Mouse (Mus musculus) gastrocnemius, postnatal 36 days (tissue): Measurements from ENCODE around the gene Tcp1. TPM values are rescaled to one million over a fixed set of nuclear protein-coding genes. Genes with fewer than 3 reads are reported as not detected.
"Not testable (repeated sequence)": the region's sequence is repeated elsewhere in the genome, so short reads cannot be mapped to it uniquely, and the experiment has no call there.

ENCODE experiments used
- DNase-seq, 2 experiments: peaks; one replicate each; pipeline ENCODE4 v3.0.0; 2022
- intact Hi-C: fragments of 180-260 bp; cut with DNase I; formaldehyde crosslinking; loops from one replicate; pipeline ENCODE4 v1.15.1; 2025
- long read RNA-seq, 2 experiments: library from polyadenylated mRNA; stranded (forward); transcript quantifications; one replicate each; pipeline ENCODE4 v2.0.0; 2021
- total RNA-seq, 2 experiments: library from RNA; stranded (reverse); gene quantifications; 2 replicates each; pipeline ENCODE4 v1.2.3; 2021

The Tcp1 gene
- 100 to 1,000 TPM; 149 to 172 TPM for total RNA-seq
- long read RNA-seq, experiment 1, transcript Tcp1-209 (12 exons, 2,446 nt), result major isoform, 111 of 168 reads
- long read RNA-seq, experiment 1, partial matches to known transcripts, result 47 of 168 reads
- long read RNA-seq, experiment 1, other reads (novel, unspliced or antisense), result 5 of 168 reads
- long read RNA-seq, experiment 2, transcript Tcp1-209 (12 exons, 2,446 nt), result major isoform, 129 of 222 reads
- long read RNA-seq, experiment 2, transcript Tcp1-207 (3 exons, 614 nt), result minor isoform, 5 of 222 reads
- long read RNA-seq, experiment 2, partial matches to known transcripts, result 80 of 222 reads
- long read RNA-seq, experiment 2, other reads (novel, unspliced or antisense), result 6 of 222 reads

DNA sequence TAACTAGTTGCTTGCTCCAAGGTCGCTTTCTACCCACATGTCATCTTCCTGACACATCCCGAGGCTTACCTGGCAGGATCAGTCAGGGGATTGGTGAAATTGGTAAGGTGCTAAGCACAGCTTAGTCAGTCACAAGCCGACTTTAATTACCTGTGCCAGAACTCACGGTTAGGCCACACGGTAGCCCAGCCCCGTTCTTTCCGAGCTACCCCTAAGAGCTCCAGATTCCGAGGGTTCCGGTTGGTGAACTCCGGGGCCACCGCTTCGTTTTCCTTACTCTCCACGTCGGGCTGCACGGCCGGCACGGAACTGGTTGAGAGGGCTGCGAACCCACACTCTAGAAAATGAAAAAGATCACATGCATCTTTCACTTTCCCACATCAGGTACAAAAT is at the start of gene Tcp1:
TSS of gene Tcp1 (plus strand) at position 214 of the 393 bp plus-strand sequence.
- intact Hi-C loops, result loop anchor here (5.0 kb wide), 2 partner anchors 62 to 77 kb away; partner anchors contain the start of gene Wtap
- DNase-seq, result no peak

DNA sequence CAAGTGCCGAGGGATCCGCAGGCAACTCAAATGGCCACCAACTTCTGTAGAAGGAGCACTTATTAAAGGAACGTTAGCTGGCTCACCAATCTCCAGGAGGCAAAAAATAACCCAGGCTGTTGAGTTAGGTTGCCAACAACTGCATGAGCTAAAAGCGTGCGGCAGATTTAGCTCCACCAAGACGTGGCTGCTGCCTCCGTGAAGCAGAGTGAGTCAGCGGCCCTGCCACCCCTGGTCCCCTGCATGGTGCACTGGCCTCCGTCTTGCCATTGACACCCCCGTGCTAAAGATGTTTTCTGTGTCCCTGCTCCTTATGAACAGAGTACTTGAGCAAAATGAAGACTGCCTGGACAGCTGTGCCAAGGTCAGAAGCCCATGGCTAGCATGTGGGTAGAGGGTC is 48.6 kb upstream of the Tcp1 start:
- DNase-seq, result peak in 1 of 2 experiments; percentile 37
- intact Hi-C loops, result no loop called here

DNA sequence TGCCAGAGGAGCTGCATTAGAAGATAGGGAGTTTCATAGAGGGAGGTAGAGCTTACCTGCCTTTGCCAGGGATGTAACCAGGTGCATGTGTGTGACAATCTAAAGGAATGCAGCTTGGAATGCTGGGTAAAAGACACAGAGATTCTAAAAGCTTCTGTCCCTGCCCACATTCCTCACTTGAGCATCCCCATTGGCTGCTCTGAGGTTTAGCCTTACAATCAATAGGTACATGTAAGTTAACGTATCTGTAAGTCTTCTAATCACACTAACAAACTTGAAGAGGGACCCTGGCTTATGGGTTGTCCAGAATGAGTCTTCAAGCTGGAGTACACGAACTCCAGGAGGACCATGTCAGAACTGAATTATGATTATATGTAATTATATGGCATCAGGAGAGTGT is 47.5 kb upstream of the Tcp1 start, which contains the start of gene Mas1:
TSS of gene Mas1 (minus strand) at position 101 of the 400 bp plus-strand sequence.
- DNase-seq, result no peak
- intact Hi-C loops, result no loop called here

DNA sequence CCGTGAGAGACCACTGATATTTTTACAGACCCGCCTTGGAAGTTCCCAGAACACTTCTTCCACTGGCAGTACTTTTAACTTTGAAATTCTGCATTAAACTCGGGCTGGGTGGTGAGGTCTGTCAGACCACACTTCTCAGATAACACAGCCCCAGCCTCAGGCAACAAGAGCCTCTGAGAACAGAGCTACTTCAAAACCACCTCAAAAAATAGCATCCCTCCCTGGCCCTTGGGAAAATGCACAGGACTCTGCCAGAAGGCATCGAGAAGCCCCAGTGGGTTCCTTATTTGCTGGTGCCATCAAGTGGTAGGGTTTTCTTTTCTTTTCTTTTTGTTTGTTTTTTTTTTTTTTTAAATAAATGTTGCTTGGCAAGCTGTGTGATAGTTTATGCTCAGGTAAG is 46.9 kb upstream of the Tcp1 start:
- intact Hi-C loops, result no loop called here
- no peak for DNase-seq

DNA sequence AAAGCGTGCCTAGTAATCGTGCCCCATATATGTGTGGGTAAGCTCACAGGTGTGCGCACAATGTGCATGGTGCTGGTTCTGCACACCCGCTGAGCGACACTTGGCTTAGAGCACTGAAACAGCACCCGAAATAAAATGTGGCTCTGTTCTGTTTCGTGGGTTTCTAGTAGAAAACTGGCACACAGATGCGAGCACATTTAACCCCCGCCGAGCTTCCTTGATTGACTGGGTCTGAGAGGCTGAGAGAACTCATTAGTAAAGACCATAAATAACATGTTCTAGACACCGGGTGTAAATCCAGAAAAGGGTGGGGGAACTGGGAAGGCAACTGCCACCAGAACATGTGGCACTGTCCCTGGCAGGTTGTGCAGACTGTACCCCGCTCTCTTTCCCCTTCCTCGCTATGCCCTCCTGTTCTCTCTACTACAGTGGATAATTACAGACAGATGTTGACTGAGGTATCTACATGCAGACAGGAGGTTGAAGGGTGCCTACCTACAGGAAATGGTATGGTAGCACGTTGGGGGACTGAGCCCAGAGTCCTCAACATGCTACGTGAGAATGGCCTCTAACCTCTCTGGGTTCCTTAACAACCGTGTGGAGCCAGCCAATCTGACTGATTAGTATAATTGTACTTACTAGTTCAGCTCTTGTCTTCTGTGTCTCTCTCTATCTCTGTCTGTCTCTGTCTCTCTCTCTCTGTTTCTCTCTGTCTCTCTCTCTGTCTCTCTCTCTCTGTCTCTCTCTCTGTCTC is 43.0 kb upstream of the Tcp1 start:
- intact Hi-C loops, result no loop called here
- DNase-seq, result no peak

DNA sequence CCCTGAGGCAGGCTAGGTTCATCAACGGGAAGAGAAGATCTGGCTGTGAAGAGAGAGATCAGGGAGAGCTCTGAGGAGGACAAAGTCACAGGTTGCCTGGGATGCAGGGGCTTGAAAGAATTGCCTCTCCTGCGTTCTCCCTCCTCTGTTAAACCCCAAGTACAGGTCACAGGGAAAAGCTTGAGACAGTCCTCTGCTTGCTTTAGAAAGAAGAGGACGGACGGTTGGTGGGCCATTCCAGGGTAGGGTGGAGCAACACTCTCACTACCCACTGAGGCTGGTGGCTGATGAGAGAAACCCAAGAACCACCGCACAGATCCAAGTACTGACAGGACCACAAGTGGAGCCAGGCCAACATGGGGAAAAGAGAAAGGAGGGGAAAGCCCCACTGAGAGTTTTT is 39.8 kb upstream of the Tcp1 start, which contains the start of gene Mrgprh:
TSS of gene Mrgprh (plus strand) at position 301 of the 400 bp plus-strand sequence.
- DNase-seq, result no peak
- intact Hi-C loops, result no loop called here

DNA sequence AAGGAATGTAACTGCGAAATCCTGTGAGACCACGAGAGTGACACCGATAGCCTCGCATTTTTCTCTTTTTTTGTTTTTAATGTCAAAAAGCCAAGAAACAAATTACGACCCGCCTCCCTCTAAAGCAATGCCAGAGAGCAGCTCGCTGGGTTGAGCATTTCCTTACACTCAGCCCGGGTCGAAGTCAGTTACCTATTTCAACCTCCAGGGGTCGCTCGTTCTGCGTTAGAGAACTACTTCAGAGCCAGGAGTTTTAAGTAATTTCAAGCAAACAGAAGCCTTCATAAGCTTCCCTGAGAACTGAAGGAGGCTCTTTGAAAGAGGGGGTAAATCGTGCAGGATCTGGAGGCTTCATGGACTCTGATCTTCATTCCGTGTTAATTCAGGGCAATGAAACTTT is 35.3 kb upstream of the Tcp1 start:
- peak; percentile 70 to 73 for DNase-seq
- intact Hi-C loops, result loop anchor here (1.0 to 5.0 kb wide), 2 partner anchors 57 to 116 kb away; no protein-coding TSS in a partner anchor

DNA sequence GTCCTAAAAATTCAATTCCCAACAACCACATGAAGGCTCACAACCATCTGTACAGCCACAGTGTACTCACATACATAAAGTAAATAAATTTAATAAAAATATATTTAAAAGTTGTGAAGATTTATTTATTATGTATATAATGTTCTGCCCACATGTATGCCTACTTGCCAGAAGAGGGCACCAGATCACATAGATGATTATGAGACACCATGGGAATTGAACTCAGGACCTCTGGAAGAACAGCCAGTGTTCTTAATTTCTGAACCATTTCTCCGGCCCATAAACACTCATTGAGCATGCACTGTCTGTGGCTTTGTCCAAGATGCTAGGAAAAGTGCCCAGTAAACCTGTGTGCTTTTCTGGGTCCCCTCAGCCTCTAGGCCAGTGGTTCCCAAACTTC is 34.3 kb upstream of the Tcp1 start:
- no peak for DNase-seq
- intact Hi-C loops, result loop anchor here (5.0 kb wide), 1 partner anchor 56 kb away; no protein-coding TSS in a partner anchor

DNA sequence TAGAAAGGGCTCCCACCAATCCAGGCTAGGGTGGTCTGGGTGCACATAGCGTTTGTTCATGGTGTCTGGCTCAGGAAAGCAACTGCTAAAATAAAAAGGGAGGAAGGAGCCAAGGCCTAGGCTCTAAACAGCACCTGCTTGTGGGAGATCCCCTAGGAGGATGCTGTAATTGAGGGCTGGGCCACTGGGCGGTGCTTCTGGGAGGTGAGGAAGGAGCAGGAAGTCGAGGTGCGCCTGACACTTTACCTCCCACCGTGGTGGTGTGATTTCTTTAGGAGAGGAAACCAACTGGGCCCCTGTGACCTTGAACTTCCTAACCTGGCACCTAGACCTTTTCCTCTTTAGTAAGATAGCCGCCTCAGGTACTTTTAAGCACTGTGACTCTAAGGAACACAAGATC is 28.9 kb upstream of the Tcp1 start:
- intact Hi-C loops, result no loop called here
- DNase-seq, result no peak

DNA sequence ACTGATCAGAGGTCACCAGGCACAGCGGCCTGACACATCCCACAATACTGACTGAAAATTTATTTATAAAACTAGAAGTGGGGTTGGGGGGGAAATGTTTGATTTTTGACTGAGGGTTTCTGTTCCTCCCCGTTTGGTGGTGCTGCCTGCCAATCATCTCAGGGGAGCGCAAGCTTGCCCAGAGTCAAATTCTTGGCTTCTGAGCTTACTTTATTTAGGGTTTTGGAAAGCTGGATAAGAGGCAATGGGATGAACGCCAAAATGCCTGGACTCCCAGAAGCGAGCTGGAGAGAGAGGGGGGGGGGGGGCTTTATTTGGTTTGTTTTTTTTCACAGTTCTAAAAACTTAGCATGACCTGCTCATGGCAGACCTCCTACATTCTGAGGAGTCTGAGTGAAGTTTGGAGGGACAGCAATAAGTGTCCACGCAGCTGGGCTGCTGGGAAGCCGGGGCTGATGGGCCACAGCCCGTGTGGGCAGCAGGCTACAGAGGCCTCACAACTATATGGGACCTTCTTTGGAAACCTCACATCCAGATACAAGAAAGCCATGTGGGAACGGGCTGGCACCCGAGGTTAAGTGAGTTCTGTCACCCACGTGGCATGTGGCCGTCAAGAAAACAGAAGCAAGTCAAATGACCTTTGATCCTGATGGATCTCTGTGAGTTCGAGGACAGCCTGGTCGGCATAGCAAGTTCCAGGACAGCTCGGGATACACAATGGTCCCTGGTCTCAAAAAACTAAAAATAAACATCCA is 28.3 kb upstream of the Tcp1 start:
- no peak for DNase-seq
- intact Hi-C loops, result no loop called here

DNA sequence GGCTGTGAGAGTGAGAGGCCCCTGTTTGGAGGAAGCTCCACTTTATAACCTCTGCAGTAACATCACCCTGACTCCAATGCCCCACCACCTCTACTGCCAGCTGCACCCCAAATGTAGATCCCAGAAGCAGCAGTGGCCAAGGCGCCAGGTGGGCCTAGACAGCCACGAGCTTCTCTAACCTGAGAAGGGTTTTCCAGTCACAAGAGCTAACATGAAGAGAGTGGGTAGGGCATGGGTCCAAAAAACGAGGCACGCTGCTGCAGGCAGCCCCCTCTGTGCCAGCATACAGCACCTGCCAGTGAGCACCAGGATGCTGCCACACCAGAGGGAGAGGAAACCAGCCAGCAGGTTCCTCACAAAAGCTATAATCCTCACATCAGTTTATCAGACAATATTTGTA is 24.4 kb upstream of the Tcp1 start:
- no peak for DNase-seq
- intact Hi-C loops, result no loop called here

DNA sequence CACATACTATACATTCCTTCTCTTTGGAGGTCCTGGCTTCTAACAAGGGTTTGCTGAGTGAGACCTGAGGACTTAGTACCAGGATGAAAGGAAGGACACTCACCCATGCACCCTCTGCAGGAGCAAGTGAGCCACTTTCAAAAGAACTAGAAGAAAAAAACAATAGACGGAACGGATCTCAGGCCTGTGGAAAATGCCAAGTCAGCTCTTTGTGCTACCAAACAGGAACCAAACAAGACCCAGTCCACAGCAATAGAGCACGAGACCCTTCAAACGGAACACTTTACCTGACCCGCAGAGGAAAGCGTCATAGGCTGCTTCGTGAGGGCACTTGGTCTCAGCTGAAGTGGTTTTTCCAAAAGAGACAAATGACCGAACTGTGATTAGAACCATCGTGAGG is 23.5 kb upstream of the Tcp1 start:
- no peak for DNase-seq
- intact Hi-C loops, result no loop called here

DNA sequence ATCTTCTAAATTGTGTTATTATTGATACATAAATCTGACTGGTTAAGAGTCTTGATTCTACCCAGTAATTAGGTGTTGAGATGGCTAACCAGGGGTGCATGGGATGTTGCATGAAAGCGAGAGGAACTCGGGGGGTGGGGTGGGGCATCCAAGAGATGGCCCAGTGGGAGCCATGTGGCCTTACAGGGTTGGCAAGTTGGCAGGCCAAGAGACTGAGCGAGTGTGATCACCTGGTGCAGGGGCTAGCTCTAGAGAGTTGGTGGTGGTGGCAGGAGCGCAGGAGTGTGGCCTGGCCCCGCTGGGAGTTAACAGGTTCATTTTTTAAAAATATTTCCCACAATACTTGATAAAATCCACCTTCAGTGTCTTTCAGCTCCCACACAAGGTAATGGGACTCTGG is 17.8 kb upstream of the Tcp1 start:
- intact Hi-C loops, result no loop called here

DNA sequence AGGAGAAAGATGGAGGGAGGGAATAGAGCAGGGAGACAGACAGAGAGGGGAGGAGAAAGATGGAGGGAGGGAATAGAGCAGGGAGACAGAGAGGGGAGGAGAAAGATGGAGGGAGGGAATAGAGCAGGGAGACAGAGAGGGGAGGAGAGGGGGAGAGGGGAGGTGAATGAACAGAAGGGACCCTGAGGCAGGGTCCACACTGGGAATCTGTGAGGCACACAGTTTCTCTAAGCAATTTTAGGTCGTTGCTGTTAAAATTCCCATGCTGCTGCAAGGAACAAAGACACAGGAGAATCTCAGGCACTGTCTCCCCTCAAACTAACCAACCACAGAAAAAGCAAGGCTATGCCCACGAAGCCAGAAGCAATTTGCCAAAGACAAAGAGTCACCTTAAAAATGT is 16.9 kb upstream of the Tcp1 start:
- DNase-seq, intact Hi-C loops: not testable (repeated sequence)

More for the DNA sequence above, 17.8 kb upstream of the Tcp1 start:
- DNase-seq, result no peak

DNA sequence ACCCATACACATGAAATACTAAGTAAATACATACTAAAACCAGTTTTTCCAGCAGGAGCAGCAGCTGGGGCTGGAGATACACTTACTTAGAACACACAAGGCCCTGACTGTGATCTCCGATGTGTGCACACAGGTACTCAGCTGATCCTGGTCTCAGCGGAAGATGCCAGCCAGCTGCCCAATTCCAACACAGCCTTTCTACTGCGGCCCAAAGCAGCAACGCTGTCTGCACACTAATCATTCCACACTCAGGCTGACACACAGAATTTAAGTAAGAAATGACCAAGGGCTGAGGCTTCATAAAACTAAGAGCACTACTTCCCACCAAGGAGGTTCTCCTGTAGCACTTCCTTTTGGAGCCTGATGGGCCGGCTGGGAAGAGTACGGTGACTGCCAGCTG is 13.2 kb upstream of the Tcp1 start:
- intact Hi-C loops, result no loop called here
- DNase-seq, result no peak

DNA sequence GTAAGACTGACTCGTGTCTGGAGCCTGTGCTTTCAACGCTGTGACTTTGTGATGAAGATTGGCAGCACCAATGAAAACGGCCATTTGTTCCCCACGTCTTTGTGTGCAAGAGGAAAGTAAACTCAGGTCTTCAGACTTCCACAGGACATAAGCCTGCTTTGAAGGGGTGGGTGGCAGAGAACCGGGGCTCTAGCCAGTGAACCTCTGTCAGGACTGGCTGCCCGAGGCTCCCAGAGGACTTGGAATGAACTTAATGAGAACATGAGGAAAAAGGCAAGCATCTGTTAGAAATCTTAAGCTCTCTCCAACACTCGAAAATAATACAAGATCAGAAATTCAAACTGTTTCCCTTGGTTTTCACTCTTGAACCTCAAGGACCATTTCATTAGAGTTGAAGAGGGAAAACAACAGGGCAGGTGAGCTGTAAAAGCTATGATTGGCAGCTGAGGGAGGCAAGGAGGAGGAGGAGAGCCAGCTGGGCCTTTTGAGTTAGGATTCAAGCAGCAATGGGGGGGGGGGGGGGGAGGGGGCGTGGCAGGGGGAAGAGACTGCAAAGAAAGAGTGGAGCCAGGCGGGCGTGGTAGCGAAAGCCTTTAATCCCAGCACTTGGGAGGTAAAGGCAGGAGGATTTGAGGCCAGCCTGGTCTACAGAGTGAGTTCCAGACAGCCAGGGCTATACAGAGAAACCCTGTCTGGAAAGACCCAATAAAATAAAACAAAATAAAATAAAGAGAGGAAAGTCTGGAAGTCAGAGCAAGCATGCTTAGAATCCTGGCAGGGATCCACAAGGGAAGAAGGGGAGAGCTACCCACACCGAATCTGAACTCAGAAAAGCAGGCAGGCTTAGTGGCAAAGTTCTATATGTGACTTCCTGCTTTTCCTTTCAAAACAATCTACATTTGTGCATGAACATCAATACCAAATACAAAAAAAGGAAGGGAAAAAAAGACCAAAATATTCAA is 11.8 kb upstream of the Tcp1 start:
- intact Hi-C loops, result no loop called here
- DNase-seq, result no peak

DNA sequence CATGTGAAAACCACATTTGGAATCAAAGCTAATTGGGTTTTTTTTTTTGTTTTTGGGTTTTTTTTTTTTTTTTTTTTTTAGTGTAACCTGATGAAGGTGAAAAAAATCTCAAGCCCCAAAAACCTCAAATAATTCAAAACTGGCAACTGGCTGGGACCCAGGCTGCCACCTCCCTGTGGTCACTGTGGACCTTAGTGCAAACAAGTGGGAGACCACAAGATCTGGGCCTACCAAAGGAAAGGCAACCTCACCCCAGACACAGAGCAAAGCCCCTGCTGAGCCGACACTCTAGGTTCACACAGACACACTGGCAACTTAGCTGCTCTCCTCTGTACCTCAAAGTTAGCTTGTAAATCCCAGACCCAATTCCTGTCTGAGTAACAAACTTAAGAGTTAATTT is 11.2 kb upstream of the Tcp1 start:
- no peak for DNase-seq
- intact Hi-C loops, result no loop called here

DNA sequence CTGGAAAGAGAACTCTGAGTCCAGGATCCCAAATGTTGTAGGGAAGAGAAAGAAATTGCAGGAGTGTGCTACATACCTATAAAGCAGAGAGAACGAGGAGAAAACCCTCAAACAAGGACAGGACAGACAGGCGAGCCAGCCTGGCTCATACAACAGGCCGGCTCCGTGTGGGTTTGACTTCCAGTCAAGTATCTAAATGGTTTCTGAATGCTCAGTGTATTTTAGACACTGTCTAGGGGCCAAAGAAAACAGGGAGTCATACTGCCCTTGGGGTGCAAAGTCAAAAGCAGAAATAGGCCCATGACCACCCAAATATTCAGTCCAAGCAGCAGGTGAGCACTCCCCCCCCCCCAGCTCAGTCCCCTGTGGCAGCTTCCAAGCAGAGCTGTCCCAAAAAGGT is 9.7 kb upstream of the Tcp1 start:
- intact Hi-C loops, result no loop called here

DNA sequence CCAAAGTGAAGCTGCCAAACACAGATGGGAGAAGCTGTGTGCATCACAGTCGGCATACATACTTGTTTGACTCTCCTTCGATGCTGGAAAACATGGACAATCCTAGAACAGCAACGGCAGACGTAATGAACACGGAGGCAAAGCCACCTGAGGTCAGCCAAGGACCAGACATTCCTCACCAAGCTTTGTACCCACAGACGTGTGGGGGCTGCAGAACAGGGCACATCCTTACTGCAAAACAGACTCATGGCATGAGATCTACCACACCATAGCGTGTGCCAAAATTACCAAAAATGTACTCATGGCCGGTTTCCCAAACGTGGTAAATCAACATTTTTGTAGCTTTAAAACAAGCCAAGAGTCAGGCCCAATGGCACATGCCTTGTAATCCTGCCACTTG is 9.1 kb upstream of the Tcp1 start:
- intact Hi-C loops, result no loop called here
- DNase-seq, result no peak

More for the DNA sequence above, 9.7 kb upstream of the Tcp1 start:
- DNase-seq, result no peak
